Comparison of ENCODE assay signal across 8 mouse cellular contexts in genomic region chr5:135888405-135889215, GRCm38 (mm10). TPM values are rescaled to one million over a fixed set of nuclear protein-coding genes. Genes with fewer than 3 reads are reported as not detected.
DNase-seq lines count a peak whose midpoint lies in the region; ATAC-seq and TF ChIP-seq lines count a peak whose summit lies in the region.

No protein-coding gene starts in this region.

- WGBS in kidney, adult 2 months = 5% methylated on average over 30 of the region's 30 CpGs
- 6% methylated on average over 30 of the region's 30 CpGs for WGBS in limb, embryonic 10.5 days
- WGBS in neural tube, embryonic 13.5 days = 5% methylated on average over 29 of the region's 30 CpGs

- intact Hi-C loops in left cerebral cortex, postnatal 14 days (cut with DNase I) = no loop called here

- no peak for TF ChIP-seq CTCF in kidney, adult 2 months (conservative IDR thresholded peaks at IDR 0.05; ENCODE audit: insufficient read depth, insufficient read length, low read depth, low read length)

- DNase-seq in kidney, adult 2 months = peak; percentile 36
- DNase-seq in kidney, adult 8-10 months = no peak
- DNase-seq in heart, adult 9 months (ENCODE audit: low spot score in 2 of 2) = peak; percentile 48 to 59
- DNase-seq in limb, embryonic 10.5 days (ENCODE audit: low spot score) = no peak
- DNase-seq in spleen, postnatal 36 days (ENCODE audit: low spot score in 2 of 2) = no peak
- DNase-seq in MN1 (ENCODE audit: low spot score) = no peak
- DNase-seq in left cerebral cortex, postnatal 14 days (ENCODE audit: low spot score in 2 of 2) = no peak

- H3K4me2 ChIP-seq in neural tube, embryonic 13.5 days = peak overlapping the region; percentile 31

- no peaks in the 10 kb centered on the region for H3K4me1 ChIP-seq in kidney, adult 2 months (ENCODE audit: control insufficient read depth, insufficient read depth, low read length)
- H3K4me1 ChIP-seq in limb, embryonic 10.5 days = peaks cover 15% of the 10 kb centered on the region
- H3K4me1 ChIP-seq in neural tube, embryonic 13.5 days (replicated peaks) = peaks cover 16% of the 10 kb centered on the region

- no peaks in the 10 kb centered on the region for H3K27me3 ChIP-seq in kidney, adult 2 months (replicated peaks; ENCODE audit: control insufficient read depth, insufficient read depth, low read length)
- H3K27me3 ChIP-seq in limb, embryonic 10.5 days (ENCODE audit: low read depth, poor library complexity, severe bottlenecking) = peaks cover 73% of the 10 kb centered on the region
- peaks cover 49% of the 10 kb centered on the region for H3K27me3 ChIP-seq in neural tube, embryonic 13.5 days

- no peak overlapping the region for H3K9ac ChIP-seq in neural tube, embryonic 13.5 days

- H3K4me3 ChIP-seq in kidney, adult 2 months (ENCODE audit: insufficient read depth, low read depth, low read length) = peak overlapping the region; percentile 63
- H3K4me3 ChIP-seq in limb, embryonic 10.5 days = peak overlapping the region; percentile 37
- H3K4me3 ChIP-seq in neural tube, embryonic 13.5 days = peak overlapping the region; percentile 18

- H3K36me3 ChIP-seq in kidney, adult 2 months (ENCODE audit: control insufficient read depth, insufficient read depth, low read length) = no peaks in the 10 kb centered on the region
- H3K36me3 ChIP-seq in limb, embryonic 10.5 days = no peaks in the 10 kb centered on the region
- no peaks in the 10 kb centered on the region for H3K36me3 ChIP-seq in neural tube, embryonic 13.5 days

- TF ChIP-seq POLR2A in kidney, adult 2 months (IDR thresholded peaks at IDR 0.05; ENCODE audit: low read depth, low read length) = no peak

- H3K9me3 ChIP-seq in limb, embryonic 10.5 days (replicated peaks) = no peaks in the 10 kb centered on the region
- H3K9me3 ChIP-seq in neural tube, embryonic 13.5 days = no peaks in the 10 kb centered on the region

- no peak for ATAC-seq in neural tube, embryonic 13.5 days (ENCODE audit: low read depth)

- peak overlapping the region; percentile 15; the same call in 1 of the 2 replicates for H3K27ac ChIP-seq in kidney, adult 2 months (ENCODE audit: insufficient read depth, low read depth, low read length)
- H3K27ac ChIP-seq in limb, embryonic 10.5 days = 0 out of 2 replicates have a peak overlapping the region, but pooled peaks have one; percentile 6
- no peak overlapping the region for H3K27ac ChIP-seq in neural tube, embryonic 13.5 days (replicated peaks)

RNA-seq across cellular contexts. Expression of gene Hspb1, which starts 0.9 kb away (rescaled TPM):
- polyA plus RNA-seq in kidney, adult 2 months (2012; rRNA removed) = 77.2 and 77.8 TPM in 2 replicates
- 34.0 and 34.8 TPM in 2 replicates for polyA plus RNA-seq in limb, embryonic 10.5 days (2016; fragmentation: Nextera tagmentation; extraction: Ambion mirVana)
- polyA plus RNA-seq in neural tube, embryonic 13.5 days (2015; fragmentation: Nextera tagmentation; extraction: Ambion mirVana) = 15.8 and 19.3 TPM in 2 replicates
- 1 to 10 TPM; 6.9 to 9.4 TPM for total RNA-seq in left cerebral cortex, postnatal 14 days (2021)

RNA-seq across cellular contexts. Expression of gene Ywhag, which starts 45.8 kb away (rescaled TPM):
- polyA plus RNA-seq in kidney, adult 2 months (2012; rRNA removed) = 47.9 and 57.1 TPM in 2 replicates
- polyA plus RNA-seq in limb, embryonic 10.5 days (2016; fragmentation: Nextera tagmentation; extraction: Ambion mirVana) = 197 and 203 TPM in 2 replicates
- polyA plus RNA-seq in neural tube, embryonic 13.5 days (2015; fragmentation: Nextera tagmentation; extraction: Ambion mirVana) = 665 and 740 TPM in 2 replicates
- 1,000 to 10,000 TPM; 1,469 to 1,528 TPM for total RNA-seq in left cerebral cortex, postnatal 14 days (2021)

Comparison
In these comparisons a context has a peak if more than half of its experiments do, and no peak if none do; other contexts are left out.
1. DNase-seq: peak in kidney, adult 2 months (single experiment) and heart, adult 9 months (2 of 2); none in kidney, adult 8-10 months (0 of 2), limb, embryonic 10.5 days (single experiment), spleen, postnatal 36 days (0 of 2), MN1 (single experiment) and left cerebral cortex, postnatal 14 days (0 of 2).
2. Peak in every context shown above with its lines, with median percentiles within 50 percentile points of each other: H3K4me3 ChIP-seq.